Mouse (Mus musculus) spleen, adult 2 months (tissue): ENCODE data around the gene Dhx32.

Source experiments
- CTCF ChIP-seq: fragments of 200-500 bp; IDR thresholded peaks from 2 replicates; pipeline ENCODE4 v1.5.1; 2011; ENCODE audit warnings: mild to moderate bottlenecking, inconsistent platforms; ENCODE audit not compliant: insufficient read depth, insufficient read length, insufficient replicate concordance; ENCODE audit errors: extremely low read depth
- POLR2A ChIP-seq: fragments of 200-500 bp; IDR thresholded peaks from 2 replicates; pipeline ENCODE4 v1.6.1; 2011; ENCODE audit warnings: low read depth, low read length, inconsistent platforms

- TF ChIP-seq POLR2A: no peak
- no peak for TF ChIP-seq CTCF
Observed at GRCm38 (mm10) chr7:133703906-133704305, 78.6 kb downstream of the Dhx32 start.
